Mouse (Mus musculus) cerebellum, adult 2 months (tissue): ENCODE measurements around the gene Psma4.

Source experiments
- CTCF ChIP-seq: fragments of 200-500 bp; IDR thresholded peaks from 2 replicates; pipeline ENCODE4 v1.5.1; 2011; ENCODE audit warnings: low read depth, mild to moderate bottlenecking, control low read depth, low read length, moderate library complexity, borderline replicate concordance; ENCODE audit not compliant: insufficient read depth
- POLR2A ChIP-seq: fragments of 200-500 bp; IDR thresholded peaks from 2 replicates; pipeline ENCODE4 v1.6.1; 2011; ENCODE audit warnings: low read length, control low read depth, borderline replicate concordance; ENCODE audit not compliant: insufficient read depth

GRCm38 (mm10) chr9:54918191-54918590, 32.4 kb upstream of the Psma4 start:
- TF ChIP-seq CTCF (no peak), POLR2A (no peak)
